Mouse (Mus musculus): Measurements from ENCODE around the gene Cpa4.

- no peak for TF ChIP-seq CTCF (IDR thresholded peaks at IDR 0.05; ENCODE audit: insufficient read depth, low read depth, low read length)
- no peak for TF ChIP-seq POLR2A (IDR thresholded peaks at IDR 0.05; ENCODE audit: insufficient read depth, low read depth, low read length)
Observed at GRCm38 (mm10) chr6:30580841-30581176, 12.6 kb downstream of the Cpa4 start.
